Mouse (Mus musculus): ENCODE measurements at regions not wholly inside any gene's neighbourhood (a gene's known extent, or its start where the extent isn't known, plus 50 kb on each side); places are given as distances from the start of the nearest gene placed in this dataset.

- TF ChIP-seq CTCF (IDR thresholded peaks at IDR 0.05; ENCODE audit: borderline replicate concordance, insufficient read depth, low read depth, low read length): no peak
- no peak for TF ChIP-seq POLR2A (IDR thresholded peaks at IDR 0.05; ENCODE audit: borderline replicate concordance, insufficient read depth, low read length)
- WGBS: 29% methylated on average over 5 of the region's 5 CpGs
- Histone ChIP-seq H3K27me3 (ENCODE audit: control insufficient read depth, insufficient read depth, low read length) (no peaks in the 10 kb centered on the region), H3K4me3 (replicated peaks; ENCODE audit: insufficient read depth, low read depth, low read length) (no peak overlapping the region), H3K4me1 (ENCODE audit: control insufficient read depth, insufficient read depth, low read length) (no peaks in the 10 kb centered on the region), H3K27ac (ENCODE audit: insufficient read depth, low read length) (no peak overlapping the region)
- DNase-seq: peak in 1 of 2 experiments; percentile 20
These were observed 65.3 kb downstream of the Cdca7 start for GRCm38 (mm10) chr2:72541246-72541645.

- Histone ChIP-seq H3K27me3 (ENCODE audit: control insufficient read depth, insufficient read depth, low read length) (no peaks in the 10 kb centered on the region), H3K4me3 (replicated peaks; ENCODE audit: insufficient read depth, low read depth, low read length) (no peak overlapping the region), H3K27ac (ENCODE audit: insufficient read depth, low read length) (no peak overlapping the region), H3K4me1 (ENCODE audit: control insufficient read depth, insufficient read depth, low read length) (no peaks in the 10 kb centered on the region)
- TF ChIP-seq CTCF (IDR thresholded peaks at IDR 0.05; ENCODE audit: borderline replicate concordance, insufficient read depth, low read depth, low read length) (no peak), POLR2A (IDR thresholded peaks at IDR 0.05; ENCODE audit: borderline replicate concordance, insufficient read depth, low read length) (no peak)
- WGBS: 95% methylated on average over 1 of the region's 1 CpGs
- no peak for DNase-seq
These were observed 69.5 kb downstream of the Cdca7 start for GRCm38 (mm10) chr2:72545453-72545852.

- whole genome bisulfite sequencing: 89% methylated on average over 5 of the region's 5 CpGs
- Histone ChIP-seq H3K4me1 (ENCODE audit: control insufficient read depth, insufficient read depth, low read length) (no peaks in the 10 kb centered on the region), H3K27me3 (ENCODE audit: control insufficient read depth, insufficient read depth, low read length) (no peaks in the 10 kb centered on the region), H3K27ac (ENCODE audit: insufficient read depth, low read length) (no peak overlapping the region), H3K4me3 (replicated peaks; ENCODE audit: insufficient read depth, low read depth, low read length) (no peak overlapping the region)
- no peak for DNase-seq
- no peak for TF ChIP-seq CTCF (IDR thresholded peaks at IDR 0.05; ENCODE audit: borderline replicate concordance, insufficient read depth, low read depth, low read length)
- no peak for TF ChIP-seq POLR2A (IDR thresholded peaks at IDR 0.05; ENCODE audit: borderline replicate concordance, insufficient read depth, low read length)
These were observed 70.5 kb downstream of the Cdca7 start for GRCm38 (mm10) chr2:72546476-72546875.

GRCm38 (mm10) chr2:72546963-72547362, 71.0 kb downstream of the Cdca7 start:
- 80% methylated on average over 4 of the region's 4 CpGs for WGBS

GRCm38 (mm10) chr2:72551268-72551667, 75.3 kb downstream of the Cdca7 start:
- 94% methylated on average over 4 of the region's 4 CpGs for WGBS
- Histone ChIP-seq H3K27ac (ENCODE audit: insufficient read depth, low read length) (no peak overlapping the region), H3K27me3 (ENCODE audit: control insufficient read depth, insufficient read depth, low read length) (no peaks in the 10 kb centered on the region), H3K4me3 (replicated peaks; ENCODE audit: insufficient read depth, low read depth, low read length) (no peak overlapping the region), H3K4me1 (ENCODE audit: control insufficient read depth, insufficient read depth, low read length) (no peaks in the 10 kb centered on the region)
- no peak for TF ChIP-seq POLR2A (IDR thresholded peaks at IDR 0.05; ENCODE audit: borderline replicate concordance, insufficient read depth, low read length)
- no peak for DNase-seq

More at GRCm38 (mm10) chr2:72546963-72547362, 71.0 kb downstream of the Cdca7 start:
- H3K27ac ChIP-seq (ENCODE audit: insufficient read depth, low read length): no peak overlapping the region
- TF ChIP-seq POLR2A (IDR thresholded peaks at IDR 0.05; ENCODE audit: borderline replicate concordance, insufficient read depth, low read length) (no peak), CTCF (IDR thresholded peaks at IDR 0.05; ENCODE audit: borderline replicate concordance, insufficient read depth, low read depth, low read length) (no peak)
- H3K4me1 ChIP-seq (ENCODE audit: control insufficient read depth, insufficient read depth, low read length): no peaks in the 10 kb centered on the region
- DNase-seq: no peak
- H3K27me3 ChIP-seq (ENCODE audit: control insufficient read depth, insufficient read depth, low read length): no peaks in the 10 kb centered on the region
- no peak overlapping the region for H3K4me3 ChIP-seq (replicated peaks; ENCODE audit: insufficient read depth, low read depth, low read length)

GRCm38 (mm10) chr2:72554603-72555002, 78.6 kb downstream of the Cdca7 start:
- H3K27ac ChIP-seq (ENCODE audit: insufficient read depth, low read length): no peak overlapping the region
- no peak for TF ChIP-seq POLR2A (IDR thresholded peaks at IDR 0.05; ENCODE audit: borderline replicate concordance, insufficient read depth, low read length)
- no peak for TF ChIP-seq CTCF (IDR thresholded peaks at IDR 0.05; ENCODE audit: borderline replicate concordance, insufficient read depth, low read depth, low read length)
- 43% methylated on average over 5 of the region's 5 CpGs for WGBS
- H3K4me1 ChIP-seq (ENCODE audit: control insufficient read depth, insufficient read depth, low read length): no peaks in the 10 kb centered on the region
- no peaks in the 10 kb centered on the region; the same call in 1 of the 2 replicates for H3K27me3 ChIP-seq (ENCODE audit: control insufficient read depth, insufficient read depth, low read length)
- no peak for DNase-seq
- no peak overlapping the region for H3K4me3 ChIP-seq (replicated peaks; ENCODE audit: insufficient read depth, low read depth, low read length)

- no peak overlapping the region for H3K27ac ChIP-seq (ENCODE audit: insufficient read depth, low read length)
- 83% methylated on average over 4 of the region's 4 CpGs for WGBS
- TF ChIP-seq CTCF (IDR thresholded peaks at IDR 0.05; ENCODE audit: borderline replicate concordance, insufficient read depth, low read depth, low read length) (no peak), POLR2A (IDR thresholded peaks at IDR 0.05; ENCODE audit: borderline replicate concordance, insufficient read depth, low read length) (no peak)
- H3K4me1 ChIP-seq (ENCODE audit: control insufficient read depth, insufficient read depth, low read length): no peaks in the 10 kb centered on the region
- H3K27me3 ChIP-seq (ENCODE audit: control insufficient read depth, insufficient read depth, low read length): no peaks in the 10 kb centered on the region; the same call in 1 of the 2 replicates
- no peak for DNase-seq
- no peak overlapping the region for H3K4me3 ChIP-seq (replicated peaks; ENCODE audit: insufficient read depth, low read depth, low read length)
These were observed 79.2 kb downstream of the Cdca7 start for GRCm38 (mm10) chr2:72555116-72555515.

GRCm38 (mm10) chr2:72555556-72555955, 79.6 kb downstream of the Cdca7 start:
- Histone ChIP-seq H3K27ac (ENCODE audit: insufficient read depth, low read length) (no peak overlapping the region), H3K4me3 (replicated peaks; ENCODE audit: insufficient read depth, low read depth, low read length) (no peak overlapping the region), H3K27me3 (ENCODE audit: control insufficient read depth, insufficient read depth, low read length) (no peaks in the 10 kb centered on the region; the same call in 1 of the 2 replicates), H3K4me1 (ENCODE audit: control insufficient read depth, insufficient read depth, low read length) (no peaks in the 10 kb centered on the region)
- no peak for DNase-seq
- TF ChIP-seq CTCF (IDR thresholded peaks at IDR 0.05; ENCODE audit: borderline replicate concordance, insufficient read depth, low read depth, low read length) (no peak), POLR2A (IDR thresholded peaks at IDR 0.05; ENCODE audit: borderline replicate concordance, insufficient read depth, low read length) (no peak)
- WGBS: 58% methylated on average over 6 of the region's 6 CpGs
